Mouse (Mus musculus) spleen, postnatal 4 days (tissue): ENCODE measurements at regions not wholly inside any gene's neighbourhood (a gene's known extent, or its start where the extent isn't known, plus 50 kb on each side); places are given as distances from the start of the nearest gene placed in this dataset.
"Not testable (repeated sequence)": the region's sequence is repeated elsewhere in the genome, so short reads cannot be mapped to it uniquely, and the experiment has no call there.

Experiments used
- DNase-seq, 2 experiments: peaks; one replicate each; pipeline ENCODE4 v3.0.0; 2022; ENCODE audit warnings: low spot score in 2 of 2

- DNase-seq: no peak
Observed at GRCm38 (mm10) chr10:15321480-15321879, 603.5 kb upstream of the Gje1 start.

DNA sequence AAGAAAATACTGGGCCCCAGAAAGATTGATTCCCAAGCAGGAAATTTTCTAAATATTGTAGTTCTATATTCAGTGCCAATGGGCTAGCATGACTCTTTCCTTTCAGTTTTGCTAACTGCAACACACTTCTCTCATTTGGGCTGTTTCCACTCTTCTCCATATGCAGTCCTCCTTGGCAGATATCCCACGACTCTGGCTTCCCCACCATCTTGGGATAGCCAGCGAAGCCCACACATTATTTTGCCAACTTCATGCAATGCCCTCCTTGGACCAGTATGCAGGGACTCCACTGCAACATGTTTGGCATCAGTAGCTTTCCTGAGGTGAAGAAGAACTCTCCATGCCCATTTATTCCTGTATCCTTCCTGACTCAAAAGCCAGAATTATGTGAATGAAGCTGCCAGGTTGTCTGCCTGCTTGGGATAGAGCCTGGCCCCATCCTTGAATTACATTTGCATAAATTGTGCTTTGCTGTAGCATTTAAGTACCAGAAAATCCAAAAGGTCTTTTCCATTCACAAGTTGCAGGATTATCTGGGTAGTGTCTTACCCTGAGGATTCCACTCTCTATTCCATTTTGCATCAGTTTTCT is 599.1 kb upstream of the Gje1 start:
- no peak for DNase-seq

DNA sequence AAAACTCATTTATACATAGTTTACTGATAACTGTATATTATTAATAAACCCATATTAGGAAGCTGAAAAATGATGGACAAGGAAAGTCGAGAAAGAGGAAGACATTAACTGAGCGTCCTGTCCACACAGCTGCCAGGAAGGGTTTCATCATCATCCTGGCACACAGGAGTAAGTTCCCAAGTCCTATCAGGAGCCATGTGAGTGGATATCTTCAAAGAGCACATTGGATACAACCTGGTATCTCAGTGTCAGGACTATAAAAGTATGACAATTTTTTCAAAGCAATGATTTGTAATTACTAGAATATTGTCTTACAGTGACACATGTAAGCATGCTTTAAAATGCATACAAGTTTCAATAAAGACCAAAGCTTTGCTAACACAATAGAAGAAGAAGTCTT is 592.6 kb upstream of the Gje1 start:
- DNase-seq: no peak

DNA sequence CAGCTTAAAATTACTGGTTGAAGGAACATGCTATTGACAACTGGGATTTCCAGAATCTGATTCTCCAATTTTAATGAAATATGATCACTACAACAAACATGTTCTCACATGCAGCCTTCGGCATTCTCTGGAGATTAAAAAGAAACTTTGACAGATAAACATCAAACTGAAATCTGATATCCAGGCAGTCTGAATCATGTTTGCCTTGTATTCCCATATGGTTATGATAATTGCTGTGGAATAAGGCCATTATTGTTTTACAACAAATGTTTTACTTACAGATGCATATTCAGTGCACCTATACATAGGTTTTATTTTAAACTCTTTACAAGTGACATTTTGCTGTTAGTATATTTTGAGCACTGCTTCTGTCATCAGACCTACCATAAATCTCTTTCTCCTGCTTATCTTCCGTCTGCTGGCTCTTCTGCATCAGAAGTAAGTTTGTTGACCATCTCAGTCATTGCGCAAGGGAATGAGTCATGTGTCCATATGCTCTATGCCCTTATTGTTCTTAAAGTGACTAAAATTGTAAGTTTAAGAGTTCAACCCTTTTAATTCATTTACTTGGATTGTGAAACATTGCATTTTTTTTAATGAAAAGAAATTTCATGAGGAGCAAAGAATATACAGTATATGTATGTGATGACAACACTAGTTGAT is 587.9 kb upstream of the Gje1 start:
- no peak for DNase-seq

- DNase-seq: peak; percentile 48 to 78
Observed at GRCm38 (mm10) chr10:15300199-15301085, 582.4 kb upstream of the Gje1 start.

DNA sequence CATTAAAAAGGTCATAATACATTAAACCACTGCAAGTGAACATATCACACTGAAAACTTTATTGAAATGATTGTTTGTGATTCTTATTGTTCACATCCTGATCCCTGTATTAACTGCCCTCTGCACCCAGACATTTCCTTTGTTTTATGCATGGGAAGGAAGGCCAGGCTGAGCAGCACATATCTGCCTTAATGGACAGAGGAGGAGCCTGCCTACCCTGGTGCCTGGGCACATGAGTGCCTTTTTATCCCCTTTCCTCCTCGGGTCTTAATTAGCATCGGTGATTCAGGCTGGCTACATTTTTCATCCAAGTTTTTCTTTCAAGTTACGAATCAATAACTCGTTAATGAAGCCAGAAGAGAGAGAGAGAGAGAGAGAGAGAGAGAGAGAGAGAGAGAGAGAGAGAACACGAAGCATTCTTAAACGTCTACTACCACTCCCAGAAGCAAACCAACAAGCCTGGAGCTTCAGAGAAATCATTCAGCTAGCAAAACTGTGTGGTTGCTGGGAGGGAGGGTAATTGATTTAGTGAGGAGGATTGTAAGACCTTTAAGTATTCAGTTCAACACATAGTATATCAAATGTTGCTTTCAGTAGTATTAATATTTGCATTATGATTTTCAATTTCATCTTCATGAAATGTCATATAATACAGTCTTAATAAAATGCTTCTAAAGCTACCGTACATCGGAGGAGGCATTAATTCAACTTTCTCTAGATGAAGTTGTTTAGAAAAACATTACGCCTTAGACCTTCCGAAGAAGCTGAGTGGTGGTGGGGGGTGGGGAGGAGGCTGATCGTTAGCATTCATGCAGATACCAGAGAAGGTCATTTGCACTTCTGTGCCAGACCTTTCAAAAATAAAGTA is 581.6 kb upstream of the Gje1 start:
- no peak for DNase-seq

DNA sequence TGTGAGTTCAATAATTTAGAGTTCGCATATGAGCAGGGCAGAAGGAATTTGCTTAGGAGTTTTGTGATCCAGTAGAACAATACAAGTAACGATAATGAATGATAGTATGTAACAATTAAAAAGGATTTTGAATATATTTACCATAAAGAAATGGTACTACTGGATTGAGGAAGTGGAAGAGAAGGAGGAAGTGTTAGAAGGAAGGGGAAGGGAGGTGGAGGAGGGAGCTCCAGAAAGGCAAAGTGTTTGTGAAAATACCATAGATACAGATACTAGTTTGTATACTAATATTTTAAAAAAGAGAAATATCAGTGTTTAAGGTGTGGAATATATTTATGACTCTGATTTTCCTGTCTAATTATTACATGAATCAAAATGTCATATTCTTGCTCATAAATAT is 579.2 kb upstream of the Gje1 start:
- DNase-seq: no peak

- no peak for DNase-seq
Observed at GRCm38 (mm10) chr10:15294125-15294524, 576.1 kb upstream of the Gje1 start.

- DNase-seq: not testable (repeated sequence)
Observed at GRCm38 (mm10) chr10:15263337-15263736, 545.3 kb upstream of the Gje1 start.

DNA sequence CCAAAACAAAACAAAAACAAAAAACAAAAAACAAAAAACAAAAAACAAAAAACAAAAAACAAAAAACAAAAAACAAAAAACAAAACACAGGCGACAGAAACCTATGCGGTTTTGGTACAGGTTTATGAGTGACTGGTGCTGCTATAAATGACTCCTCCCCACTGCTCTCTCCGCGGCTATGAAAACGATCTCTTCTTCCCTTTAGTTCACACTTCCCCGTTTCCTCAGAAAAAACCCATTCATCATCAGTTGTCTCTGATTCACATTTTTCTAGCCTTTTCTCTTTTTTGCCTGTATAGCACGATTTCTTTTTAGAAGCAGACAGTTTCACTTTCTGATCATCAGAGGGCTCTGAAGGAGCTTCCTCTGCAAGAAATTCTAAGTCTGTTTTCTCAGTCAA is 544.3 kb upstream of the Gje1 start:
- DNase-seq: not testable (repeated sequence)

- no peak for DNase-seq
Observed at GRCm38 (mm10) chr10:15249402-15250086, 531.5 kb upstream of the Gje1 start.

DNA sequence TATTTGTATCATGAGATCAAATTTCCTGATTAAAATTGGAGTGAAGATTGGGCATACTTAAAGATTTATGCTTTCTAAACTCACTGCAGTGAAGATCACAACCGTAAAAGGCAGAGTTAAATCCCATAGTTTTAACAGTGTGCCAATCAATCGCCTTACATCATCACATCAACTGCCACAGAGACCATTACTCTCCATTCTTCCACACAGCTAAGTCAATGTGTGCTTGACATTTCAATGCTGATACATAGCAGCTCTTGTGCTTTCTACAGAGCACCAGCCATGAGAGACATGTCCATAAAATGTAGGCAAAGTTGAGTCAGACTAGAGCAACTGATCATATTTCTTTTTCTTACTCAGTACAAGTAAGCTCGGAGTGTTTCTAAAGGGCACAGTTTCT is 530.9 kb upstream of the Gje1 start:
- DNase-seq: no peak

DNA sequence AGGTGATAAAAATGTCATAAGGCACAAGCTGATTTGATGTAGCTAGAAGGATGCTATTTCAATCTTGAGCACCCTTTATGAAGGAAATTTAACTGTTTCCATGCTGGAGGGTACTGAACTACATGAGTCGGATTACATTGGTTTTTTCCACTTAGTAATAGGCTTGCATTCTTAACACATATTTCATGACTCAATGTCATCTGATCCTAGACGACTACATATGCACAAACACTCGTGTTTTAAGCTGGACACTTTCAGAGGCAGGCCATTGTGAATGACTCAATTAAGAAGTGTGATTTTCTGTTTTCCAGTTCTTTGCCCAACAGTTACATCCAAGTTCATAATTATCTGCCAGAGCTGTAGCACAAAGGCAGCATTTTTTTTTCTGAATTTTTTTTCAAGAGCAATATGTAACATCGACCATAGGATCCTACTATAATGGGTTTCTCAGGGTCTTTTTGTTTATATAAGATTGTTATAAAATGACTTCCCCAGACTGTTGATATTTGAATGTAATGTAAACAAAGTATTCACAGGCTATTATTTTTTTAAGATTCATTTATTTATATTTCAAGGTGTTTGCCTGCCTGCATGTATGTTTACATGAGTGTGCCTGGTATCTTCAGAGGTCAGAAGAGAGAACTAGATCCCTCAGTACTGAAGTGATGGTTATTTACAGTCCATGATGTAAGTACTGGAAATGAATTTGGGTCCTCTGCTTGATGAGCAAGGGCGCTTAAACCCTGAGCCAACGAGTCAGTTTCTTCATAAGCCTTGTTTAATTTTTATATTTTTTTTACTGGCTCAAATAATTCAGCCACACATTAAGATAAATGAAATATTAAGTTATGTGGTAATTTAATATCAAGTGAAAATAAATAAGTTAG is 526.6 kb upstream of the Gje1 start:
- DNase-seq: no peak

DNA sequence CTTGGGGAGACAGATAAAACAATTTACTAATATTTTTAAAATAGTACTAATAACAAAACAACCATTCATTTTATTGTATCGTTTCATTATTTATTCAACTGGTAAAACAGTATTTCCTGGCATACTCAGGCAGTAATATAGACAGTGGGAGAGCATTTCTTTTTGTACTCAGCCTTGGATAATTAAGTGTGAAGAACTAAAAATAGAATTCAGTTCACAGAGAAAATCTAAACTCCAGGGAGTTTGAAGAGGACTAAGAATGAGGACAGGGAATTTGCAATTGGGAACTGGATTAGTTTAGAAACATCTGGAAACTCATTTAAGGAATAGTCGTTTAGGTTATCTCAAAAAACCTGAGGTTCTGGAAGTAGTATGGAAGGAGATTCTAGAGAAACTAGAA is 525.4 kb upstream of the Gje1 start:
- no peak for DNase-seq

GRCm38 (mm10) chr10:15218883-15219282 is 500.9 kb upstream of the Gje1 start:
- DNase-seq: no peak

- no peak for DNase-seq
Observed at GRCm38 (mm10) chr10:15179585-15179984, 461.6 kb upstream of the Gje1 start.

DNA sequence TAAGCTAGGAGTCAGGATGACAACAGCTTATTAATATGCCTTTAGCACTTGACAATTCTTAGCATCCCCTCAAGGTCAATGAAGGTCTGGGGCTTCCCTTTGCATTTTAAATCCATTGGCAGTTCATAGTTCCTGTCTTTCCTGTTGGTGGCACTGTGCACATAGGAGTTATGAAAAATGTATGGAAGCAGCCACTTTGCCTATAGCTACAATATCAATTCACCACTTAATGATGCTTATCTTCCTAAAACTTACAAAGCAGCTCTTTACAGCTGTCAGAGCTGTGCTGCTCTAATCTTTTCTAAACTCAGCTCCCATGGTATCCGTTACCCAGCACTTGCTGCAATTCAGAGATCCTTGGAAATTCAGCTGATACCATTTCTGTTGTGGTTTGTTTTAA is 456.4 kb upstream of the Gje1 start:
- DNase-seq: no peak

DNA sequence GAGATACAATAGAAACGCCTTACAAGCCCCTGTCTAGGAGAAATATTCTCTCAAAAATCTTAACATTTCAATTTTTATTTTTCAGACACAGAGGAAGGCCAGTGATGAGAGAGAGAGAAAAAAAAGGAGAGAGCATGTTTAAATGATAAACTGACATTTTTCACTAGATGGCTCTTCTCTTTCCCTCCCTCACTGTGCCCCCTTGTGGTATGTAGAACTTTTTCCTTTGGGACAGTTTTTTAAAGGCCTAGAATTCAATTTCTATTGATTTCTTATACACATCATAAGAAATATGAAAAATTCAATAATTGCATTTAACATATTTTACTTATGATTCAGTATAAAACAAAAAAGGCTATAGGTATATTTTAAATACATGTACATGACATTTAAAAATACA is 454.5 kb upstream of the Gje1 start:
- no peak for DNase-seq

DNA sequence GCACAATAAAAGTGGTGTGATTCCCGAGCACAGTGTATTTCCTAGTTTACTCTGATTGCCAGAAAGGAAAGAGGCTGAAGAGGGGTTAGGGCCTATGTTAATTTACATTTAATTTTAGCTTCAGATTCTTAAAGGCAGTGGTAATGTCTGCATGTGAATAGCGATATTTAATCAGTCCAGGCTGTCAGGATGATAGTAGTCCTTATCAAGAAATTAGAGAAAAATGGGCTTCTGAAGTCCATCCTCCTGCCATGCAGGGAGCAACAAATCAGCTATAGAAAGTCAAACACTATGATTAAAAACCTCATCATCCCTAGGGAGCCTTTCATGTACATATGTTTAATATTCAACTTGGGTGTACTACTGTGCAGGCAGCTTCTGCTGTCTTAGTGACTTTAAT is 422.7 kb upstream of the Gje1 start:
- no peak for DNase-seq
